Mouse (Mus musculus): ENCODE data around the gene Nfam1.

Gene Nfam1

DNA sequence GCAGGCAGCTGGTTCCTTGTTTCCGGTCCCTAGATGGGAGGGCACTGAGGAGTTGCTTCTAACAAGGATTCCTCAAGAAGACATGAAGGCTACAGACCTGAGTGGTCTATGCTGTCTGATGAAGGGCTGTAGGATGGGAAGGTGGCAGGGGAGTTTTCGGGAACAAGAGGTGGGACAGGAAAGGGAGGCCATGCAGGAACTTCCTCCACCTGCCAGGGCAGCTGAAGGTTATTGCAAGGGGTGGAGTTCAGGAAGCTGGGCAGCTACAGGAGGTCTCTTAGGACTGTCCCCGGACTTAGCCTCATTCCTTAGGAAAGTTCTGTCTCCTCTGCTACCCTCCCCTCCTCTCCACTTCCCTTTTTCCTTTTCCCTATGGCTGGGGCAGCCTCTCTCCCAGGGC, 5.7 kb upstream of the Nfam1 start:
- DNase-seq (ENCODE audit: extremely low read depth, low read depth, low spot score) = no peak

DNA sequence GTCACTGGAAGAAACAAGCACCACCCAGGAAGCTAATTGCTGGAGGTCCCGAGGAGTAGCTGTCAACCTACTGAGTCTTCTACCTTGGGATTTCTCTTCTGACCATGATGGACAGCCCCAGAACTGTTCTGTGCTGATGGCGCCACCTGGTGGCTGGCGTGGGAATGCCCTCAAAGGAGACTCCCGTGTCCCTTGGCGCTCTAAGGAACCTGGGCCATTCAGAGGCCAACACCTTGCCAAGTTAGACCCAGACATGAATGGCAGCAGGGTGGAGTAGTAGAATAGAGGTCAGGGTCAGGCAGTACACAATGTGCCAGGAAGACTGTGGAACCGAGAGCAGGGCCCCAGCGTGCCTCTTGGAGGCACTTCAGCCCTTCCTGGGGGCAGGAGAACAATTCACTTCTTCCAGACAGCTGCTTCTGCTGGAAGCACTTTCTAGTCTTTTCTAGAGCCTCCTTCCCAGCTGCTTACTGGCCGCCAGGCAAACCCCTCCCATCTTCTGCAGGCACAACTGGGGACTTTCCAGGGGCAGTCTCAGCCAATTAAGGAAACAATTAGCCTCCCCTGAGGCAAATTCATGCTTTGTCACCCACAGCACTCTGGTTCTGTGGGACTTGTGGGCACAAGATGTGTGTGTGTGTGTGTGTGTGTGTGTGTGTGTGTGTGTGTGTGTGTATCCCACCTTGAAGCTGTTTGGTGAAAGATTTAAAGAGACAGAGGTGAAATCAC, 4.8 kb upstream of the Nfam1 start:
- DNase-seq (ENCODE audit: extremely low read depth, low read depth, low spot score) = peak; percentile 16

DNA sequence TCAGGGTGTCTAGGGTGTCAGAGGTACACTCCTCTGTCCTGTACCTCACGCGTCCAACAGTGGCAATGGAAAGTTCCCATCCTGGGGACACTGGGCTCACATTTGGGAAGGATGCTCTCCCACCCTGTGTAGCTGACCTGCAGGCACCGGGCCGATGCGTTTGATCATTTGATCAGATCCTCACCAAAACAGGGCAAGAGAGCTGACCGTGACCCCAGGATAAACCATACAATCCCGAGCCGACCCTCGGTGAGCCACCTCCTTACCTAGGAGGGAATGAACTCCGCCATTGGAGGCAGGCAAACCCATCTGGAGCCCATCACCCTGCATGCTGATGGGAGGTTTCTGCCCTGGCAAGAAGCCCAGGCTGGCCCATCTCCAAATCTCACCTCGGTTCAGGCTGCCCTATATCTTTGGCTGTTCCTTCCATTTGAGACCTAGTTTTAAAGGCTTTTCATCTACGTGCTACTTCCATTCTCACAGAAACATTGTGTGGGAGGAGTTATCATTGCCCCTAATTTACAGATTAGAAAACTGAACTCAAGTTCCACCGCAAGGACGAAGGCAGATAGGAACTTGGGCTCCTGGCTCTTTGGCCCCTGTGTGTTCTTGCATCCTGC, 3.9 kb upstream of the Nfam1 start:
- no peak for DNase-seq (ENCODE audit: extremely low read depth, low read depth, low spot score)

DNA sequence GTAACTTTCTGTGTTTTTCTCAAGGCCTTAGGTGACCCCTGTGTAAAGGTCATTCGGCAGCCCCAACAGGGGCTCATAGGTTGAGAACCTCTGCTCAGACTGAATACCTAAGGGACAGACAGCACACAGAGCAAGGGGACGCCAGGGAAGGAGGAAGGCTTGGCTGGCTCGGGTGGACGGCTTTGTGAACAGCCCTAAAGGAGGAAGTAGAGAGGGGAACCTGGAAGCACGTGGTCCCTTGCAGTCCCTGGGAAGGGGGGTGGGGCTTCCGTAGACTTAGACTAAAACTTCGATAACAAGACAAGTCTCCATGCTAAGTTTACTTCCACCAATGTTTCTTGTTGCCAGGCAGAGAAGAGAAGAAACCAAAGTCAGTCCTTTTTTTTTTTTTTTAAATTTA, 3.0 kb upstream of the Nfam1 start:
- no peak for DNase-seq (ENCODE audit: extremely low read depth, low read depth, low spot score)

DNA sequence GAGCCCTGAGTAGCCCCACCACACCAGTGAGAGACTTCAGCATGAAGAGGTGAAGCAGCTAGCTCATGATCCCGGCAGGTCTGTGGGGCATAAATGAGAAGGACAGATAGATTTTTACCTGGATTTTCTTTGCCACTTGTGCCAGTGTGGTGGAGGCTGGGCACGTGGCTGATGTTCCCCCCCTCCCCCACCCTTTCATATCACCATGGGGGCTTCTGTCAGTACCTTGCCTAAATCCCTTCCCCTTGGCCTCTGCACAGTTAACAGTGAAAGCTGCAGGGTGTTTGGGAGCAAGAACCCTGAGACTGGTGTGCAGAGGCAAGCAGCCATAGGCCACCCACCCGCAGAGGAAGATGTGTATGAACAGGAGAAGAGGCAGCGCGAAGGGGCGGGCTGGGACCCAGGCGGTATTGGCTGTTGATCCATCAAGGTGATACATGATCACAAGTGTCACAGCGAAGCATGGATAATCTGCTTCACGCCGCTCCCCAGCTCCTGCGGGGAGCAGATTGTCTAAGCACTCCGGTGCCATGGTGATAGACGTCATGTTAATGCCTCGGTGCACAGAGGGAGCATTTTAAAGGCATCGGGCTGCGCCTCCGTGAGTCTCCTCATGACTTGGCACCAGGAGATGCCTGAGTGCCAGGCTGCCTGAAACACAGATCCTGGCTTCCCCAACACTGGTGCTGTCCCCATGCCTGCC, 1.3 kb upstream of the Nfam1 start:
- DNase-seq (ENCODE audit: extremely low read depth, low read depth, low spot score) = no peak

DNA sequence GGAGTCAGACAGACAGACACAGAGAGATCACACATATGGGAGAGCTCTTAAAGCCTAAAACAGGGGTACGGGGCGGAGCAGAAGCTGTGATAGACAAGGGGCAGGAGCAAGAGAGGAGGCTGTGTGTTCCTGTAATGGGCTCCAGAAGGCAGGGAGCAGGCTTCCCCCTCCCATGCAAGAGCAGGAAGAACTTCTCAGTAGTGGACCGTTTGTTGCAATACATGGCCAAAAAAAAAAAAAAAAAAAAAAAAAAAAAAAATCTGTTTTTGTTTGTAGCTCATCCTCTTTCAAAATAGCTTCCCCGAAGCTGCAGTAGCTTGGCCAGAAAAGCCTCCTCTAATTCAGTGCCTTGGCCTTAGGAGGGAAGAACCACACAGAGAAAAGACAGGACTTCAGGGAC, 2.2 kb downstream of the Nfam1 start:
- DNase-seq (ENCODE audit: extremely low read depth, low read depth, low spot score) = no peak

DNA sequence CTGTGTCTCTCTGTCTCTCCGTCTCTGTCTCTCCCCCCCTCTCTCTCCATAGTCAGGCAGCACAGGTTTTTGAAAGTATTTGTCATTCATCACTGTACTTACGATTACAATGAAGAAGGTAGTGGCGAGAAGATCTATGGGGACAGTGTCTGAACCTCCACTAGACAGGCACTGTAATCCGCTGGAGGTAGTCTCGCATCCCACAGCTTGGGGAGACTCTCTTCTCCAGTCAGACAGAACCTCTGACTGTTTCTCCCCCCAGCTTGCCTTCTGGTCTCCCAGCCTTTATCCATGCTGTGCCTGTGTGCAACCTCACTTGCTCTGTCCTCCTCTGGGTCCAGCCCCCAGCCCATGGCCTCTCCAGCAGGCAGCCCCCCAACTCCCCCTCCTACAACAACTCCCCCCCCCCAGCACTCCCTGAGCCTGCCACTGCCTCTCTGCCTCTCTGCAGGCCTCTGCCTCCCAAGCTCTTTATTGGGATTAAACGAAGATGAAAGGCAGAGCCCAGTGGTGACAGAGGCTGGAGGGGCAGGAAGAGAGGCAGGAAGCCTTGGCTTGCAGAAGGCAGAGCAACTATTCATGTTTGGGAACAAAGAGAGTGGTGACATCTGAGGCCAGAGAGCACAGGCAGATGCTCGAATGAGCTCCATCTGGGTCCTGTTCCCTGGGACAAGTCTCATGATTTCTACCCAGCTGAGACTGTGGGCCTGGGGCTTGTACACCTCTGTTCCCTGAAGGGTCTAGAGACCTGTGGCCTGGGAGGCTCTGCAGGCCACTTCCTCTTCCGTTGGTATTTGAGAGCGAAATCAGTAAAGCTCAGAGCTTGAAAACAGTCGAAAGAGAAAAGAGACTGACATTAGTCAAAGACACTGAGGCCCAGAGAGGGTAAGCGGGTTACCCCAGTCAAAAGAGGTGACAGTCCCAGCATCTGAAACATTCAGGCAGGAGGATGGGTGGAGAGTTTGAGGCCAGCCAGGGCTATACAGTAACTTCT, 3.1 kb downstream of the Nfam1 start:
- DNase-seq (ENCODE audit: extremely low read depth, low read depth, low spot score) = no peak

DNA sequence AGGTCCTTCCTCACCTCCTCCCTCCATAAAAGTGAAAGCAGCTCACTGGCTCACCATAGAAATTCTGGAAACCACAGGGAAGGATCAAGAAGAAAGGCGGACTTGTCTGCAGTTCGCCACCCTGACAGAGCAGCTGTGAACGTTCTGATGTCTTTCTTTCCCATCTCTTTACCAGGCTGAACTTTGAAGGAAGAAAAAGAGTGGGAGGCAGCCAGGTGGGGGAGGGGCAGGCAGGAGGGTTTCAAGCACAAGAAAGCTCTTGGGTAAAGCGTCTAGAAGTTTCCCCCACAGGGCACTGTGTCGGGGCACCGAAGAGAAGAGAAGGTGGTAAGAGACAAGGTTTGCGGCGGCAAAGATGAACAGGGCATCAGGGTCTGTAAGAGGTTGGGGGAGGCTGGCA, 7.0 kb downstream of the Nfam1 start:
- no peak for DNase-seq (ENCODE audit: extremely low read depth, low read depth, low spot score)

DNA sequence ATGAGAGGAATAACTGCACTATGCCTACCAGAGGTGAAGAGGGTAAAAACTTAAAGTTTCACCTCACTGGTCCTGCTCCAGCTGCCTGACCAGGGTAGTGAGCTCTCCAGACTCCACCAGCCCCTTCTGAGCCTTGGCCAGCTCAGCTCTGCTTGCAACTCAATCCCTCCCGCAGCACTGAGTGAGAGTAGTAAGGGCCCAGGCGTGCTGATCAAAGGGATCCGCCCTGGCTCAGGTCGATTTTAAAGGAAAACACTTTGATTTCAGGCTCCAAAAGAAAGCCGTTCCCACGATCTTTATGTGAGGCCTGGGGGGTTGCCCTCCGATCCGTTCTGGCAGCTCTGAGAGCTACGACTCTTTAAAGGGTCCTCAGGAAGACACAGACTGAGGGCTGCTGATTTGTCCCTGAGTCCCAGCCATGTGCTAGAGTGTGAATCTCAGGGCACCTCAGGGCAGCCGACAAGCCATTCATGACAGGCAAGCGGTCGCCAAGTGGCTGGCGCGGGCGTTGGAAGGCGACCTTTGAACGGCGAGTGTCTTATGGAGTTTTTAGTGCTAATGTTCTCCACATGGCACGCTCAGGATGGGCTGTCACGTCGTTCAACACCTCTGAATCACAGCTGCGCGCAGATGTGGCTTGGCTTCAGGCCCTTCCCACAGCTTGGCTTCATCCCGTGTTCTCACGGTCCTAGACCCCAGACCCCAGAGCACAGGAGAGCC, 7.9 kb downstream of the Nfam1 start:
- no peak for DNase-seq (ENCODE audit: extremely low read depth, low read depth, low spot score)

DNA sequence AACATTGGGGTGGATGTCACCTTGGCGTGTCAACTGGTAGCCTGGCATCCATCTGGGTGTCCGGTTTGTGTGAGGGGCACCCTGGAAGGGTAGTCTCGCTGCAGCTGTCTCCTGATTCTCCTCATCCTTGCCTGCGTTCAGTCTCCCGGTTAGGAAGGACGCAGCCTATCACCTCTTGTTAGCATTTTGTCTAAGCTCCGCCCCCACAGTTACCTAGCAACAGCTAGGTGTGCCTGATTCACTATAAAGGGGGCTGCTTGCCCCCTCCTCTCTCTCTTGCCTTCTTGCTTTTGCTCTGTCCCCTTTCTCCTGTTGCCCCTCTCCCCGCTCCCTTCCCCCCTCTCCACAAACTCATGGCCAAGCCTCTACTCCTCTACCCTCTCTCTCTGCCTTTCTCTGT, 10.2 kb downstream of the Nfam1 start:
- DNase-seq (ENCODE audit: extremely low read depth, low read depth, low spot score) = no peak

DNA sequence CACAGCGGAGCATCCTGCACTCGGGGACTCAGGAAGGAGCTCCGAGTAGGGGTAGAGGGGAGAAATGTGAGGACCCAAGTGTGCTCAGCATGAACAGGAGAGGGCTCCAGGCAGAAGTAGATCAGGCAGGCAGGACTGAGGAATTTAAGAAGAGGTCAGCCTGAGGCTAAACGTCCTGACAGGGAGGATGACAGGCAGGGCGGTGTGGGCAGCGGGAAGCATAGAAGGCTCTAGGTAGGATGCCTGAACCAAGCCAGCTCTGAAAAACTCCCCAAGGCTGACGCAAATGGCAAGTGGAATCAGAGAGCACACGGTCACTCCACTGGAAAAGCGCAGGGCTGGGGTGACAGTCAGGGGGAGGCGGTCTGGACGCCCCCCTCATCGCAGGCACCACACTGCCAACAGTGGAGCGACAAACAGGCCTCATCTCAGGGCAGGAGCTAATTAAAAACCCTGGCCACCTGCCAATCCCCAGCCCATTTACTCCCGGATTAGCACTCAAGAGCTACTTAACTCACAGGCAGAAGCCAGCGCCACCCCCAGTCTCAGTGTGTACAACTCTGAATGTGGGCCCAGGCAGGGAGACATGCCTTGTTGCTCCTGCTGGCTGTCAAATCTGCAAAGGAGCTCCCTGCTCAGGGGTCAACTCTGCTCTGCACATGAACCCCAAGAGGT, 22.0 kb downstream of the Nfam1 start:
- no peak for DNase-seq (ENCODE audit: extremely low read depth, low read depth, low spot score)

DNA sequence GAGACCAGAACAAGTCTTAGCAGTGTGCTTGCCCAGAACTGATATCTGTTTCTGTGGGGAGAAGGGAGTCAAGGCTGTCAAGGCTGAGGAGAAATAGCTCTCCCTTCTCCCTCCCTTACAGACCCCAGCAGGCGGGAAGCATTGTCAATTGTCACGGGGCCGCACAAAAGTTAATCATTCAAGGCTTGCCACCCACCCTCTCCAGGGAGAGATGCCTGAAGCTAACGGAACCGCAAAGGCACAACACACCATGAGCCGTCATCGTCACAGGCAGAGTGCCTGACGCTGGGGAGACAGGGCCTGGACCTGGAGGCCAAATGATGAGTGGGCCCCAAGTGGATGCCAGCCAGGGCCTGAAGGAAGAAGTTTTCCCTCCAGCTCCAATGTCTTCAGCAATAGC, 22.7 kb downstream of the Nfam1 start:
- DNase-seq (ENCODE audit: extremely low read depth, low read depth, low spot score) = no peak

DNA sequence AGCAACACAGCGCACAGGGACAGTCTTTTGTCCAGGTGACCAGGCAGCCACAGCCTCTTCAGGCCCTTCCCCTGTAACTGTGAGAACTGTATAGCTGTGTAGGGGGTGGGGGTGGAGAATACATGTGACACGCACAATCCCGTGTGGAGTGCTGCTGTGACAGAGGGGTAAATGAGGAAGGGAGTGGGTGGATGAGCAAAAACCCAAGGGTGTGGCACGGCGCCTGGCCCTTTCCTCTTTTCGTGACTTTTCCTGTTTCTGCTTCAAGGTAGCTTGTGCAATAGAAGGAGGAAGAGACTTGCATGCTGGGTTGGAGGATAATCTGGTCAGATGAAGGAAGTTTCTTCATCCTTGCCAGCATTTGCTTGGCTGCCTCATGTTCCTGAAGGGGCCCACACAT, 23.6 kb downstream of the Nfam1 start:
- no peak for DNase-seq (ENCODE audit: extremely low read depth, low read depth, low spot score)

DNA sequence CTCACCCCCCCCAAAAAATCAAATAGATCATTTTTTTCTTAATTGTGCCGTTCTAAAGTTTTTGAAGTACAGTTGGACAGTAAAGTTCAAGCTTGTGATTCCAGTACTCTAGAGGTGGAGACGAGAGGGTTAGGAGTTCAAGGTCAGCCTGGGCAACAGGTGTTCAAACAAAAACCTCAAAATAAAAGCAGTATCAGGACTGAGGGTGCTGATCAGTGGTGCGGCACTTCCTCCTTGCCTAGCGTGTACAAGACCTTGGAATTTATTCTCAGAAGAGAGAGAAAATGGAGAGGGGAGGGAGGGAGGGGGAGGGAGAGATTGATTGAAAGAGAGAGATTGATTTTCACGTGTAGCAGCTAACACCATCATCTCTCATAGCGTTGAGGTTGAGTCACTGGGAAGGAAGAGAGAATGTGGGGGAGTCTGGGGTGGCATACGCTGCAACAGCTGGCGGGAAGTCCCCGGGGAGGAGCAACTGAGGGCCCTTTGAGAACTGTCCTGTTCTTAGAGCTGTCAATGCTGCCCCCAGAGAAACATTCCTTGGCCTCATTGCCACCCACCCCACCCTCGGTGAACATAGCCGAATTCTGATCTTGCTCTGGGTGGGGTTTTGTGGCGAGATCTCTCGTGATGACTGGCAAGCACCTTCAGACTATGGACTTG, 24.2 kb downstream of the Nfam1 start:
- no peak for DNase-seq (ENCODE audit: extremely low read depth, low read depth, low spot score)

DNA sequence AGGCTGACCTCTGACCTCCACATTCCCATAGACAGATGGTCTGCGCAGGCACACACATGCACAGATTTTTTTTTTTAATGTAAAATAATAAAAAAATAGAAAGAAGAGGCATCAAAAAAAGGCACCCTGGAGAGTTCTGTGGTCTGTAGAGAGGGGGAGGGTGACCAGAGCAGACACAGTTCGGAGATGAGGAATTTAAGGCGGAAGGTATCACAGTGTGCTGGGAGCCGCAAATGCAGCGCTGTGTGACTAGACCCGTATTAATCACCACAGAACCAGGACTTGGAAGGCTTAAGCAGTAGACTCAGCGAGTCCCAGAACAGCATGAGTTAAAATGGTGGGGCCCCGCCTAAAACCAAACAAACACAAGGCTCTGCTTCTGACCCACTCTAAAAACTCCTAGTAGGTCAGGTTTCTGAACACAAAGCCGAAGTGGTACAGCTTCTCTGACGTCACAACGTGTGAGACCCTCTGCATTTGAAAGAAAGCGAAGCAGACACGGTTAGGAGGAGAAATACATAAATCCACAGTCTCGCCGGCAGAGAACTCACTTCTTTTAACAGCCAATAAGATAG, 25.7 kb downstream of the Nfam1 start:
- no peak for DNase-seq (ENCODE audit: extremely low read depth, low read depth, low spot score)

DNA sequence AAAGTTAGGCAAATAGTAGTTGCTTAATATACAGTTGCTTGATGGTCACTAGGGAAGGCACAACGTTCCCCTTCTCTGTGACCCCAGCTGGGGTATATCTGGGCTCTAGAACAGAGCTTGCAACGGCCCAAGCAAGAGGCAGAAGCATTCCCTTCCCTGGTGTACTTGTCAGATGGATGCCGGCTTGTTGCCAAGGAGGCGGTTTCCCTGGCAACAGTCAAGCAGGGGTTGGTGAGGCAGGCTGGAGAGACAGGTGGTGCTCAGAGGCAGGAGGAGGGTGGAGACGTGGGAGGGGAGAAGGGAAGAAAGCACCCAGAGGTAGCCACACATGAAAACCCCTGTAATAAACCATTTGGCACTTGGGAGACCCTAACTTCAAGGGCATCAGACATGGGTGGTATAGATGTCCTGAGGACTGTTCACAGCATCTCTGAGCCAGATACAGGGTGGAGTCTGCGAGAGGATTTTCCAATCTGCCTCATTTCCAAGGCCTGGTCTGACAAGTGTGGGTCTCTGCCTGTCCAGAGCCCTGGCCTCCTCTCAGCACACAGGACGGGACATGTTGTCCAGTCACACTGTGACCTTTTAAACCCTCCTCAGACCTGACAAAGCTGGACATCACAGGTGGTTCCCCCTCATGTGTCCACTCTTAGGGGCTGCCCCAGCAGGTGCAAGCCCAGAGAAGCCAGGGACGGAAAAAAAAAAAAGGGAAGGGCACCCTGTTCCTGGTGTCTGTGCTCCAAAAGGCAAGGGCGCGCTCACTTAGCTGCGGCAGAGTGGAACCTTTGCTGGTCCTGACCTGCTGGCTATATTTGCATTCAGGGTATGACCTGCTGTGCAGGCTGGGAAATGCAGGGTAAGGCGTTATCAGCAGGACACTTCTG, 30.2 kb downstream of the Nfam1 start:
- no peak for DNase-seq (ENCODE audit: extremely low read depth, low read depth, low spot score)

DNA sequence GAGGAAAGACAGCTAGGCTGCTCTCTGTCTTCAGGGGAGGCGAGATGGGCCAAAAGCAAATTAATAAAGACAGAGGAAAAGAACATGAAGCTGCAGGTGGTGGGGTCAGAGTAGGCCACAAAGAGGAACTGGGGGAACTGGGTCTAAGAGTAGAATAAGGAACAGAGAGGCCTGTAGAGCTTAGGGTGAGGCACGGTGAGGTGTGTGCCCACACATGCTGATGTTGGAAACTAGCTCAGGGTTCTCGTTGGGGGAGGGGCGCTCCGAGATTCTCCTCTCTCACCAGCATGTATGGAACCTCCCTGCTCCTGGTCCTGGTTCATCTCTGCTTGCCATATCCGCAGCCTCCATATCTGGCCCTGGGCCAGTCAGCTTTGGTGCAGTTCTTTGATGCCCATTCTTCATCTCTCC, 34.3 kb downstream of the Nfam1 start:
- no peak for DNase-seq (ENCODE audit: extremely low read depth, low read depth, low spot score)

DNA sequence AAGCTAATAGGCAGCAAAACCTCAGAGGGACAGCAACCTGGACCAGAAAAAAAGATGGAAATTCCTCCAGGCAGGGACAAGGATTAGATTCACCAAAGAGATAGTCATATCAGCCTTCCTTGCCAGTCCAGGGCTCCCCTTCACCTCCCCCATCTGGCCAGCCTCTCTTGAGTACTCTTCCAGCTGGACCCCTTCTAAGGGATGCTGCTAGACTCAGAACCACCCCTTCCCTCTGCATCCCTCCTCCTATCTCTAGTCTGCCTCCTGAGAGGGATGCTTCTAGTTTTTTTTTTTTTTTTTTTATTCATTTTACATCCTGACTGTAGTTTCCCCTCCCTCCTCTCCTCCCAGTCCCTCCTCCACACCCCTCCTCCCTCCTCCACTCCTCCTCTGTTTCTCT, 36.7 kb downstream of the Nfam1 start:
- DNase-seq (ENCODE audit: extremely low read depth, low read depth, low spot score) = no peak
